ENCODE assay signal across 10 mouse cellular contexts in the genomic region with DNA sequence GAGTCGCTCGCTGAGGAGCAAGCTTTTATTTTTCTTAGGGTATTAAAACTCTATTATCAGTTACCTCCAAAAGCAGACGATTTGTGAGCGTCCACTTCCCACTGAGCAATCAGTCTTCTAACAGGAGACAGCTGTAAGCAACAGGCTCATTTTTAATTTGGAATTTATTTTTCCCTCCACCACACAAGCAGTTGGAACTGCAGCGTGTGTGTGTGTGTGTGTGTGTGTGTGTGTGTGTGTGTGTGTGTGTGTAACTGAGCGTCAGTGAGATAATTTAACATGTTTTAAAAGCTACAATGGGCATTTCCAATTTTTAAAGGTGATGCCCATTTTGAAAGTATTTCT.
DNase-seq lines count a peak whose midpoint lies in the region; ATAC-seq and TF ChIP-seq lines count a peak whose summit lies in the region.
"Had no signal": no experiment of that assay in that cellular context is flagged by ENCODE, and none has a peak within 500 bp of the region (broad histone marks: within the 10 kb centered on the region; RNA-seq: fewer than 3 reads in every experiment).

No protein-coding gene starts in this region.

- H3K4me1 ChIP-seq in heart, embryonic 13.5 days: peaks cover 21% of the 10 kb centered on the region
- H3K4me1 ChIP-seq in stomach, embryonic 14.5 days (ENCODE audit: control insufficient read depth, insufficient read depth, low read length): peaks cover 16% of the 10 kb centered on the region
- H3K4me1 ChIP-seq in stomach, postnatal 0 days (replicated peaks; ENCODE audit: control insufficient read depth, insufficient read depth): no peaks in the 10 kb centered on the region
- H3K4me1 ChIP-seq in limb, embryonic 11.5 days (ENCODE audit: control insufficient read depth, insufficient read depth, low read length): peaks cover 23% of the 10 kb centered on the region
- peaks cover 12% of the 10 kb centered on the region; the same call in 1 of the 2 replicates for H3K4me1 ChIP-seq in stomach, embryonic 15.5 days

- H3K9ac ChIP-seq in heart, embryonic 13.5 days: no peak overlapping the region
- no peak overlapping the region for H3K9ac ChIP-seq in stomach, embryonic 14.5 days (replicated peaks; ENCODE audit: low read depth, low read length)
- no peak overlapping the region for H3K9ac ChIP-seq in stomach, postnatal 0 days (ENCODE audit: low read length)
- H3K9ac ChIP-seq in limb, embryonic 11.5 days (ENCODE audit: low read length): no peak overlapping the region
- H3K9ac ChIP-seq in stomach, embryonic 15.5 days: no peak overlapping the region

- peak overlapping the region; percentile 38 for H3K4me2 ChIP-seq in heart, embryonic 13.5 days
- H3K4me2 ChIP-seq in stomach, embryonic 14.5 days (replicated peaks; ENCODE audit: low read depth, low read length): 0 out of 2 replicates have a peak overlapping the region, but pooled peaks have one; percentile 6
- no peak overlapping the region for H3K4me2 ChIP-seq in stomach, postnatal 0 days (replicated peaks; ENCODE audit: low read depth)
- H3K4me2 ChIP-seq in limb, embryonic 11.5 days (ENCODE audit: low read depth, severe bottlenecking): peak overlapping the region; percentile 27
- 0 out of 2 replicates have a peak overlapping the region, but pooled peaks have one; percentile 24 for H3K4me2 ChIP-seq in stomach, embryonic 15.5 days

- no peak for TF ChIP-seq CTCF in stomach, postnatal 0 days (IDR thresholded peaks at IDR 0.05; ENCODE audit: low read depth)

- no peak for DNase-seq in heart, postnatal 36 days
- DNase-seq in stomach, postnatal 0 days (ENCODE audit: low spot score): no peak
- DNase-seq in limb, embryonic 11.5 days (ENCODE audit: low spot score): no peak
- DNase-seq in B cell, adult 2 months: no peak
- DNase-seq: right cerebral cortex, postnatal 25 days; thymus, postnatal 14 days had no signal

- no peaks in the 10 kb centered on the region for H3K9me3 ChIP-seq in heart, embryonic 13.5 days
- H3K9me3 ChIP-seq in stomach, embryonic 14.5 days (ENCODE audit: control insufficient read depth, low read depth, low read length): no peaks in the 10 kb centered on the region
- no peaks in the 10 kb centered on the region for H3K9me3 ChIP-seq in stomach, postnatal 0 days (ENCODE audit: control insufficient read depth, low read length)
- H3K9me3 ChIP-seq in limb, embryonic 11.5 days (ENCODE audit: control insufficient read depth, low read length): no peaks in the 10 kb centered on the region
- H3K9me3 ChIP-seq in stomach, embryonic 15.5 days: no peaks in the 10 kb centered on the region

- H3K27ac ChIP-seq in heart, embryonic 13.5 days (replicated peaks): 0 out of 2 replicates have a peak overlapping the region, but pooled peaks have one; percentile 10
- peak overlapping the region; percentile 45; the same call in 1 of the 2 replicates for H3K27ac ChIP-seq in stomach, embryonic 14.5 days (ENCODE audit: low read length)
- no peak overlapping the region for H3K27ac ChIP-seq in stomach, postnatal 0 days (replicated peaks)
- peak overlapping the region; percentile 81 for H3K27ac ChIP-seq in limb, embryonic 11.5 days (replicated peaks; ENCODE audit: low read depth, low read length)
- peak overlapping the region; percentile 42; the same call in 1 of the 2 replicates for H3K27ac ChIP-seq in stomach, embryonic 15.5 days

- TF ChIP-seq EP300 in stomach, postnatal 0 days (optimal IDR thresholded peaks at IDR 0.05): no peak

- WGBS in heart, embryonic 13.5 days: 32% methylated on average over 6 of the region's 6 CpGs
- 18% methylated on average over 6 of the region's 6 CpGs for WGBS in stomach, embryonic 14.5 days
- WGBS in stomach, postnatal 0 days: 33% methylated on average over 6 of the region's 6 CpGs
- under 1% methylated on average over 6 of the region's 6 CpGs for WGBS in limb, embryonic 11.5 days
- WGBS in stomach, embryonic 15.5 days: 28% methylated on average over 6 of the region's 6 CpGs

- H3K27me3 ChIP-seq in heart, embryonic 13.5 days (replicated peaks): no peaks in the 10 kb centered on the region
- H3K27me3 ChIP-seq in stomach, embryonic 14.5 days (ENCODE audit: control insufficient read depth, insufficient read depth, low read length): no peaks in the 10 kb centered on the region
- H3K27me3 ChIP-seq in stomach, postnatal 0 days (ENCODE audit: control insufficient read depth, insufficient read depth, low read length): no peaks in the 10 kb centered on the region
- no peaks in the 10 kb centered on the region for H3K27me3 ChIP-seq in limb, embryonic 11.5 days (ENCODE audit: control insufficient read depth, insufficient read depth, low read length)
- H3K27me3 ChIP-seq in stomach, embryonic 15.5 days (replicated peaks): no peaks in the 10 kb centered on the region

- intact Hi-C loops in heart, postnatal 36 days (cut with DNase I): no loop called here

- ATAC-seq in heart, embryonic 13.5 days (ENCODE audit: extremely low read depth, insufficient number of reproducible peaks, low FRiP score, low TSS enrichment): no peak
- ATAC-seq in stomach, embryonic 14.5 days (ENCODE audit: insufficient number of reproducible peaks, insufficient read depth, low FRiP score, low read depth): no peak
- ATAC-seq in stomach, postnatal 0 days (ENCODE audit: low FRiP score, low TSS enrichment): no peak
- ATAC-seq in limb, embryonic 11.5 days (ENCODE audit: insufficient number of reproducible peaks, low FRiP score, low TSS enrichment, low read depth): peak; percentile 56
- ATAC-seq in stomach, embryonic 15.5 days (ENCODE audit: insufficient read depth, low FRiP score, low read depth): no peak
- ATAC-seq in granulocyte monocyte progenitor cell, adult 5-6 weeks (replicated peaks; ENCODE audit: poor library complexity, severe bottlenecking): no peak

- H3K36me3 ChIP-seq in heart, embryonic 13.5 days: no peaks in the 10 kb centered on the region
- H3K36me3 ChIP-seq in stomach, embryonic 14.5 days (ENCODE audit: control insufficient read depth, insufficient read depth, low read length): no peaks in the 10 kb centered on the region
- no peaks in the 10 kb centered on the region for H3K36me3 ChIP-seq in stomach, postnatal 0 days (ENCODE audit: control insufficient read depth, insufficient read depth, low read length)
- no peaks in the 10 kb centered on the region for H3K36me3 ChIP-seq in limb, embryonic 11.5 days (ENCODE audit: control insufficient read depth, insufficient read depth, low read length)
- no peaks in the 10 kb centered on the region for H3K36me3 ChIP-seq in stomach, embryonic 15.5 days

- no peak overlapping the region for H3K4me3 ChIP-seq in heart, embryonic 13.5 days
- H3K4me3 ChIP-seq in stomach, embryonic 14.5 days (ENCODE audit: low read depth, low read length): no peak overlapping the region
- no peak overlapping the region for H3K4me3 ChIP-seq in stomach, postnatal 0 days (ENCODE audit: low read depth, low read length)
- H3K4me3 ChIP-seq in limb, embryonic 11.5 days (ENCODE audit: low read depth, low read length): no peak overlapping the region
- no peak overlapping the region for H3K4me3 ChIP-seq in stomach, embryonic 15.5 days (replicated peaks)
